Mouse (Mus musculus) hindlimb bud, embryonic 11.5 days (tissue): ENCODE measurements around the gene Blnk.

ENCODE experiments used
- DNase-seq: peaks from one replicate; pipeline ENCODE4 v3.0.0-alpha.2; 2012; ENCODE audit warnings: low read depth, low spot score; ENCODE audit errors: extremely low spot score

Gene Blnk

GRCm38 (mm10) chr19:40994057-40994585 is at the start of gene Blnk:
Blnk (minus strand) TSS chr19:40994535.
- no peak for DNase-seq

- DNase-seq, result no peak
Measured at GRCm38 (mm10) chr19:41039110-41039509, 44.8 kb upstream of the Blnk start.

- DNase-seq, result no peak
Measured at GRCm38 (mm10) chr19:41035809-41036551, 41.6 kb upstream of the Blnk start.

GRCm38 (mm10) chr19:41031869-41032268 is 37.5 kb upstream of the Blnk start:
- no peak for DNase-seq

- no peak for DNase-seq
Measured at GRCm38 (mm10) chr19:41031009-41031408, 36.7 kb upstream of the Blnk start.

- no peak for DNase-seq
Measured at GRCm38 (mm10) chr19:41030161-41030560, 35.8 kb upstream of the Blnk start.

- DNase-seq, result no peak
Measured at GRCm38 (mm10) chr19:41029219-41029618, 34.9 kb upstream of the Blnk start, which contains the start of gene Dntt. Dntt (plus strand) TSS chr19:41029275.

- DNase-seq, result no peak
Measured at GRCm38 (mm10) chr19:41027601-41028000, 33.3 kb upstream of the Blnk start.

DNA sequence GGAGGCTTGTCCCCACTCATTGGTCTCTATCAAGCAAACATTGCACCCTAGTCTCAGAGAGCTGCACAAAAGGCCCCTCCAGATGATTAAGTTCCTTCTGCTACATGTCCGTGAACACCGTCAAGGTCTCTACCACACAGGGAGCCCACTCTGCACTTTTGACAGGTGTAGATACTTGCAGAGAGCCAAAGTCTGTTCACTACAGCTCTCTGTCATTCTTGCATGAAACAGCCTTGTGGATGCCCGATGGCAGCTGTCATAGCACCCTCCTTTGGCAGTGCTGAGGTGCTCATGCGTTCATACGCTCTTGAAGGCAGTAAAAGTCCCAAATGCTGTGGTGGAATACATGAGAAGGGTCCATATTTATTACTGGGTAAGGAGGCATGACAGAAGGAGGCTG is 32.7 kb upstream of the Blnk start:
- DNase-seq, result no peak

DNA sequence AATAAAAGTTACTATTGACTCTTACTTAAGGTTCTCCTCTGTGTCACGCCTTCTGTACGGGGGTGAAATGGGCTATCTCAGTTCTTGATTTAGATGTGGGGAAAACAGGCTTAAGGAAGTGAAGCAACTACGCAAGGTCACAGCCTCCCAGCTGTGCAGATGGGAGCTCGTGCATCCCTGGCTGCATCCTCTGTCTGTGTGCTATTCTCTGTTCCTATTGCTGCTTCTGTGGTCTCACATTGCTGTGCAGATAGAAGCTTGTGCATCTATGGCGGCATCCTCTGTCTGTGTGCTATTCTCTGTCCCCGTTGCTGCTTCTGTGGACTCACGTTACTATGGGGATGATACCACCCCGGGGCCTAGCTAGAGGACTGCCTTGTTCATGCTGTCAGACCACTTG is 32.2 kb upstream of the Blnk start:
- DNase-seq, result no peak

- no peak for DNase-seq
Measured at GRCm38 (mm10) chr19:41022244-41022643, 27.9 kb upstream of the Blnk start.

- no peak for DNase-seq
Measured at GRCm38 (mm10) chr19:41020537-41020936, 26.2 kb upstream of the Blnk start.

DNA sequence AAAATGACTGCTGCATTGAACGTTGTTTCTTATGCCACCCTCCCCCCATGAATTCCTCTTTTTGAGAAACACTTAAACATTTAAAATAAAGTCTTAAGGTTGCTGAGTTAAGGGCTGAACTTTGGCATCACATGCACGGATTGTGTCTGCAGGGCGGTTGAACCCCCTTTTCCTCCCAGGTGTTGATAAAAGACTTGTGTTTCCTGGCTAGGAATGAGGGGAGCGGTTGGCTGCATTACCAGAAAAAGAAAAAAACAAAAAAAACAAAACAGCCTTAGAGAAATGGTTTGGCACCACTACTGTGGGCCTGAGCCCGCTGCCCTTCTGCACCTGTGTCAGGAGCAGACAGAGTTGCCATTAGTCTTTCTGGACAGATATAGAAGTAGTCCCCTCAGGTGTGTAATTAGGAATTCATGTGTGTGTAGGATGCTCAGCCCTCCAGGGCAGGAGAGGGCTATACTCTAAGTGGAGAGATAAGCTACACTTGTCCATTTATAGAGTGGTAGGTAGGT is 24.9 kb upstream of the Blnk start:
- DNase-seq, result no peak

DNA sequence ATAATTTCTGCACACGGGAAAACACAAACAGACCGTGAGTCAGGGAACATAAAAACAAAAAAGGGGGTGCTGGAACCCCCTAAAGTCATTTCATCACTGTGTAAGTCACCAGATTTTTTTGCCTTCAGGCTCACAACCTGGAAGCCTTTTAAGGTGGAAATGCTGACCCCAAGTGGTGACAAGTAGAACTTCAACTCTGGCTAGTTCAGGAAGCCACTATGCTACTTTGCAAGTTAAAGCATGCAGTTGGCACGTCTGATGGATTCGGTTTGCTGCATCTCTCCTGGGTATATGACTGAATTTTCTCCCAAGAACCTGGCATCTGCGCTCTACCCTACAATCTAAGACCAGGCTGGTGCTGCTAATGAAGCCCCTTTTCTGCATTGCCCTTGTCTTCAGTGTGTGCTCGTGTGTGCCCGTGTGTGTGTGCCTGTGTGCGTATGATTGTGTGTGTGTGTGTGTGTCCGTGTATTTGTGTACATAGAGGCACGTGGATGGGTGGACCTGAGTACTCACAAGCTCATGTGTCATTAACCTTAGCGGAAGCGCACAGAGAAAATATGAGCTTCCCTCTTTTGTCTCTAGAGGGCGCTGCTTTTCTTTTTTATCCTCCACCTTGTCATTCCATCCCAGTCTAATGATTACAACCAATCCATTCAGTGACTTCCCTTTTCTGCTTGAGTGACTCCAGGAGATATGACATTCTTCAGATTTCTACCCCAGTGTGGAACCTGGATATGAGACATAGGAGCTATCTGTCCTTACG is 21.8 kb upstream of the Blnk start:
- no peak for DNase-seq

- no peak for DNase-seq
Measured at GRCm38 (mm10) chr19:41014003-41014402, 19.7 kb upstream of the Blnk start.

- DNase-seq, result no peak
Measured at GRCm38 (mm10) chr19:41013591-41013990, 19.3 kb upstream of the Blnk start.

GRCm38 (mm10) chr19:41011676-41012075 is 17.3 kb upstream of the Blnk start:
- no peak for DNase-seq

- no peak for DNase-seq
Measured at GRCm38 (mm10) chr19:41008674-41009395, 14.5 kb upstream of the Blnk start.

GRCm38 (mm10) chr19:41007733-41008132 is 13.4 kb upstream of the Blnk start:
- DNase-seq, result no peak

GRCm38 (mm10) chr19:41007326-41007725 is 13.0 kb upstream of the Blnk start:
- no peak for DNase-seq

- no peak for DNase-seq
Measured at GRCm38 (mm10) chr19:41006621-41007020, 12.3 kb upstream of the Blnk start.
